22 mouse cellular contexts compared by ENCODE assay signal in genomic region chr7:99582306-99582705, GRCm38 (mm10). TPM values are rescaled to one million over a fixed set of nuclear protein-coding genes. Genes with fewer than 3 reads are reported as not detected.
DNase-seq lines count a peak whose midpoint lies in the region; ATAC-seq and TF ChIP-seq lines count a peak whose summit lies in the region.
"Had no signal": no experiment of that assay in that cellular context is flagged by ENCODE, and none has a peak within 500 bp of the region (broad histone marks: within the 10 kb centered on the region; RNA-seq: fewer than 3 reads in every experiment).

No protein-coding gene starts in this region.

- H3K4me2 ChIP-seq in hindbrain, embryonic 12.5 days (replicated peaks) = no peak overlapping the region
- H3K4me2 ChIP-seq in hindbrain, postnatal 0 days (ENCODE audit: low read depth, low read length) = no peak overlapping the region
- H3K4me2 ChIP-seq in lung, embryonic 15.5 days = no peak overlapping the region
- no peak overlapping the region for H3K4me2 ChIP-seq in neural tube, embryonic 13.5 days
- H3K4me2 ChIP-seq: heart, embryonic 11.5 days; intestine, embryonic 15.5 days; midbrain, embryonic 12.5 days; stomach, embryonic 15.5 days had no signal

- no peak for TF ChIP-seq CTCF in hindbrain, postnatal 0 days (IDR thresholded peaks at IDR 0.05; ENCODE audit: low read depth)

- H3K4me3 ChIP-seq in hindbrain, embryonic 12.5 days = no peak overlapping the region
- no peak overlapping the region for H3K4me3 ChIP-seq in hindbrain, postnatal 0 days (ENCODE audit: low read length)
- no peak overlapping the region for H3K4me3 ChIP-seq in lung, embryonic 15.5 days
- H3K4me3 ChIP-seq in neural tube, embryonic 13.5 days = no peak overlapping the region
- H3K4me3 ChIP-seq: forebrain, embryonic 10.5 days; intestine, embryonic 15.5 days; midbrain, embryonic 12.5 days; stomach, embryonic 15.5 days had no signal

- 0 out of 2 replicates have a peak, but pooled peaks cover 8% of the 10 kb centered on the region for H3K36me3 ChIP-seq in hindbrain, embryonic 12.5 days
- H3K36me3 ChIP-seq in hindbrain, postnatal 0 days (ENCODE audit: insufficient read depth, low read length) = no peaks in the 10 kb centered on the region; the same call in 1 of the 2 replicates
- no peaks in the 10 kb centered on the region for H3K36me3 ChIP-seq in lung, embryonic 15.5 days
- peaks cover 32% of the 10 kb centered on the region for H3K36me3 ChIP-seq in neural tube, embryonic 13.5 days
- H3K36me3 ChIP-seq: midbrain, embryonic 12.5 days; stomach, embryonic 15.5 days had no signal

- 41% methylated on average over 7 of the region's 7 CpGs for WGBS in hindbrain, embryonic 12.5 days
- WGBS in hindbrain, postnatal 0 days = 42% methylated on average over 7 of the region's 7 CpGs
- 30% methylated on average over 7 of the region's 7 CpGs for WGBS in lung, embryonic 15.5 days
- WGBS in neural tube, embryonic 13.5 days = 52% methylated on average over 7 of the region's 7 CpGs

- H3K9me3 ChIP-seq in hindbrain, embryonic 12.5 days (replicated peaks) = no peaks in the 10 kb centered on the region
- no peaks in the 10 kb centered on the region for H3K9me3 ChIP-seq in hindbrain, postnatal 0 days (ENCODE audit: low read length)
- no peaks in the 10 kb centered on the region for H3K9me3 ChIP-seq in lung, embryonic 15.5 days
- H3K9me3 ChIP-seq in neural tube, embryonic 13.5 days = no peaks in the 10 kb centered on the region
- H3K9me3 ChIP-seq: forebrain, embryonic 10.5 days; intestine, embryonic 15.5 days; midbrain, embryonic 12.5 days; stomach, embryonic 15.5 days had no signal

- H3K27ac ChIP-seq in hindbrain, embryonic 12.5 days = peak overlapping the region; percentile 52; the same call in 1 of the 2 replicates
- no peak overlapping the region for H3K27ac ChIP-seq in hindbrain, postnatal 0 days
- H3K27ac ChIP-seq in lung, embryonic 15.5 days = peak overlapping the region; percentile 65
- H3K27ac ChIP-seq in neural tube, embryonic 13.5 days (replicated peaks) = peak overlapping the region; percentile 34; the same call in 1 of the 2 replicates
- H3K27ac ChIP-seq: forebrain, embryonic 10.5 days; intestine, embryonic 15.5 days; midbrain, embryonic 12.5 days; stomach, embryonic 15.5 days had no signal

- no peak for DNase-seq in hindbrain, postnatal 0 days (ENCODE audit: low spot score)
- DNase-seq in lung, adult 18-20 months = no peak
- DNase-seq in neural tube, embryonic 10.5 days (ENCODE audit: extremely low spot score, low spot score) = no peak
- DNase-seq in adrenal gland, adult 2 months = no peak
- no peak for DNase-seq in right cerebral cortex, postnatal 10 days (ENCODE audit: low spot score in 2 of 2)
- DNase-seq: cerebellum, adult 9-11 months; forebrain, postnatal 0 days; gastrocnemius, postnatal 14 days; heart, adult 11 months; layer of hippocampus, postnatal 36 days; right cerebral cortex, adult 18-20 months; thymus, postnatal 25 days had no signal

- H3K9ac ChIP-seq in hindbrain, embryonic 12.5 days = no peak overlapping the region
- H3K9ac ChIP-seq in hindbrain, postnatal 0 days (replicated peaks; ENCODE audit: low read length) = no peak overlapping the region
- H3K9ac ChIP-seq in lung, embryonic 15.5 days = no peak overlapping the region
- H3K9ac ChIP-seq in neural tube, embryonic 13.5 days = no peak overlapping the region
- H3K9ac ChIP-seq: forebrain, postnatal 0 days; intestine, embryonic 15.5 days; midbrain, embryonic 12.5 days; stomach, embryonic 15.5 days had no signal

- peaks cover 53% of the 10 kb centered on the region for H3K4me1 ChIP-seq in hindbrain, embryonic 12.5 days
- 0 out of 2 replicates have a peak, but pooled peaks cover 10% of the 10 kb centered on the region for H3K4me1 ChIP-seq in hindbrain, postnatal 0 days (ENCODE audit: insufficient read depth, low read length)
- H3K4me1 ChIP-seq in lung, embryonic 15.5 days = peaks cover 49% of the 10 kb centered on the region
- H3K4me1 ChIP-seq in neural tube, embryonic 13.5 days (replicated peaks) = peaks cover 63% of the 10 kb centered on the region

- H3K27me3 ChIP-seq in hindbrain, embryonic 12.5 days = no peaks in the 10 kb centered on the region
- no peaks in the 10 kb centered on the region for H3K27me3 ChIP-seq in hindbrain, postnatal 0 days (ENCODE audit: insufficient read depth, low read length)
- H3K27me3 ChIP-seq in lung, embryonic 15.5 days = no peaks in the 10 kb centered on the region
- no peaks in the 10 kb centered on the region for H3K27me3 ChIP-seq in neural tube, embryonic 13.5 days
- H3K27me3 ChIP-seq: intestine, embryonic 15.5 days; stomach, embryonic 15.5 days had no signal

- no peak for ATAC-seq in hindbrain, embryonic 12.5 days (ENCODE audit: low FRiP score)
- ATAC-seq in hindbrain, postnatal 0 days = no peak
- peak; percentile 85 for ATAC-seq in lung, embryonic 15.5 days (ENCODE audit: borderline replicate concordance, extremely low read depth, low FRiP score, low TSS enrichment)
- ATAC-seq in neural tube, embryonic 13.5 days (ENCODE audit: low read depth) = no peak
- ATAC-seq: CD4-positive, CD25-positive, alpha-beta regulatory T cell, adult 4 months; forebrain, postnatal 0 days; intestine, embryonic 15.5 days had no signal

RNA-seq across cellular contexts. Expression of gene Tpbgl, which starts 44.6 kb away (rescaled TPM):
- 1.6 and 2.2 TPM in 2 replicates for polyA plus RNA-seq in hindbrain, embryonic 12.5 days (2016; fragmentation: Nextera tagmentation; extraction: Ambion mirVana)
- total RNA-seq in hindbrain, postnatal 0 days (2014; rRNA removed) = 6.4 and 7.9 TPM in 2 replicates
- polyA plus RNA-seq in hindbrain, postnatal 0 days (2015; fragmentation: Nextera tagmentation; extraction: Ambion mirVana) = 2.3 and 2.9 TPM in 2 replicates
- polyA plus RNA-seq in lung, embryonic 15.5 days (2015; fragmentation: Nextera tagmentation; extraction: Ambion mirVana) = 0.89 and 1.1 TPM in 2 replicates
- polyA plus RNA-seq in neural tube, embryonic 13.5 days (2015; fragmentation: Nextera tagmentation; extraction: Ambion mirVana) = 2.2 and 3.8 TPM in 2 replicates
- total RNA-seq in adrenal gland, adult 2 months (2021) = 10 to 100 TPM; 21.6 to 25.3 TPM
- 71.2 and 81.0 TPM in 2 replicates for polyA plus RNA-seq in adrenal gland, adult 2 months (2012; rRNA removed)
- total RNA-seq: hematopoietic stem cell, adult 5-6 weeks had no signal

RNA-seq across cellular contexts. Expression of gene Arrb1, which starts 47.0 kb away (rescaled TPM):
- 16.7 TPM in 2 replicates for polyA plus RNA-seq in hindbrain, embryonic 12.5 days (2016; fragmentation: Nextera tagmentation; extraction: Ambion mirVana)
- 106 and 113 TPM in 2 replicates for total RNA-seq in hindbrain, postnatal 0 days (2014; rRNA removed)
- polyA plus RNA-seq in hindbrain, postnatal 0 days (2015; fragmentation: Nextera tagmentation; extraction: Ambion mirVana) = 13.5 and 13.7 TPM in 2 replicates
- polyA plus RNA-seq in lung, embryonic 15.5 days (2015; fragmentation: Nextera tagmentation; extraction: Ambion mirVana) = 16.1 and 17.5 TPM in 2 replicates
- polyA plus RNA-seq in neural tube, embryonic 13.5 days (2015; fragmentation: Nextera tagmentation; extraction: Ambion mirVana) = 15.9 and 16.2 TPM in 2 replicates
- 10 to 100 TPM; 38.7 to 62.2 TPM for total RNA-seq in adrenal gland, adult 2 months (2021)
- polyA plus RNA-seq in adrenal gland, adult 2 months (2012; rRNA removed) = 19.0 and 19.3 TPM in 2 replicates

Comparison
In these comparisons a context has a peak if more than half of its experiments do, and no peak if none do; other contexts are left out.
1. RNA of gene Tpbgl, which starts 44.6 kb away (polyA plus RNA-seq): 71.2 to 81.0 TPM in adrenal gland, adult 2 months; 2.2 to 3.8 TPM in neural tube, embryonic 13.5 days, 2.3 to 2.9 TPM in hindbrain, postnatal 0 days, 1.6 to 2.2 TPM in hindbrain, embryonic 12.5 days and 0.89 to 1.1 TPM in lung, embryonic 15.5 days; every median in the first group is over 10 times any median in the second.